Comparison of ENCODE assay signal across 12 mouse cellular contexts in the genomic region with DNA sequence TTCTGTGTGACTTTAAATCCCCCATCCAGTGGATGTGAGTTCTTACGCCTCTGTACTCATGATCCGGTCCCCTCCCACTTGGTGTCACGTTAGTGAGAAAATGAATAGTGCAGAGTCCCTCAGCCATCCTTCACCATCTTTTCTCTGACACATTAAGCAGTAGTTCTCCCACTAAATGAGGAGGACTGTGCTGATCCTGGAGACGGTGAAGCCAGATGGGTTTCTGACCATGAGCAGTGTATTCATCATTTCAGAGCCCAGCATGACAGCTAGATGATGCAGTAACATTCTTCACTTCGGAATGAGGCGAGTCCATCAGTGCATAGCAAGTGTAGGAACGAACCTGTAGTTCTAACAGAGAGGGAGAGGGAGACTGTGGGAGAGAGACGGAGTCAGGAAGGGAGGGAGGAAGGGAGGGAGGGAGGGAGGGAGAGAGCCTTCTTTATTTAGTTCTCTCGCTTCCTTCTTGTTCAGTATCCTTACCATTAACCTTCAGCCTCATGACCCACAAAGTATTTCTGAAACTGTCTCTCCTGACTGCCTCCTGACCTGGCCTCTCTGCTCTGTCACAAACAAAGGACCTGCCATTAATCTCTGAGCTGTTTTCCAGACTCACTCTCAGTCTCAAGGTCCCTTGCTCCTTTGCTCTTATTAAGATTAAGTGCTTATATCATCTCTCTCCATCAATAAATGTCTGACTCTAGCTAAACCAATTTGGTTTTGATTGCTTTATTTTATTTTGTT. TPM values are rescaled to one million over a fixed set of nuclear protein-coding genes. Genes with fewer than 3 reads are reported as not detected.
DNase-seq lines count a peak whose midpoint lies in the region; ATAC-seq and TF ChIP-seq lines count a peak whose summit lies in the region.
"Had no signal": no experiment of that assay in that cellular context is flagged by ENCODE, and none has a peak within 500 bp of the region (broad histone marks: within the 10 kb centered on the region; RNA-seq: fewer than 3 reads in every experiment).

No protein-coding gene starts in this region.

- H3K9ac ChIP-seq in hindbrain, embryonic 16.5 days (ENCODE audit: low read depth, low read length): no peak overlapping the region
- no peak overlapping the region for H3K9ac ChIP-seq in midbrain, postnatal 0 days (replicated peaks; ENCODE audit: low read length, poor library complexity, severe bottlenecking)

- no peak overlapping the region for H3K4me2 ChIP-seq in hindbrain, embryonic 16.5 days (ENCODE audit: low read length)
- H3K4me2 ChIP-seq in midbrain, postnatal 0 days (ENCODE audit: low read depth, low read length, poor library complexity, severe bottlenecking): peak overlapping the region; percentile 6; the same call in 1 of the 2 replicates

- WGBS in kidney, adult 2 months: 20% methylated on average over 9 of the region's 9 CpGs
- 34% methylated on average over 9 of the region's 9 CpGs for WGBS in hindbrain, embryonic 16.5 days
- WGBS in midbrain, postnatal 0 days: 19% methylated on average over 9 of the region's 9 CpGs

- ATAC-seq in hindbrain, embryonic 16.5 days: peak; percentile 69
- peak; percentile 59; the same call in 1 of the 2 replicates for ATAC-seq in midbrain, postnatal 0 days (ENCODE audit: low FRiP score)

- no peaks in the 10 kb centered on the region for H3K4me1 ChIP-seq in kidney, adult 2 months (ENCODE audit: control insufficient read depth, insufficient read depth, low read length)
- peaks cover 5% of the 10 kb centered on the region for H3K4me1 ChIP-seq in hindbrain, embryonic 16.5 days (ENCODE audit: control insufficient read depth, insufficient read depth, low read depth, low read length)
- H3K4me1 ChIP-seq in midbrain, postnatal 0 days (ENCODE audit: insufficient read depth, low read length): peaks cover 5% of the 10 kb centered on the region; the same call in 1 of the 2 replicates

- H3K9me3 ChIP-seq in hindbrain, embryonic 16.5 days (ENCODE audit: control insufficient read depth, low read length): no peaks in the 10 kb centered on the region
- H3K9me3 ChIP-seq in midbrain, postnatal 0 days (ENCODE audit: low read length): no peaks in the 10 kb centered on the region

- no peak for TF ChIP-seq CTCF in kidney, adult 2 months (conservative IDR thresholded peaks at IDR 0.05; ENCODE audit: insufficient read depth, insufficient read length, low read depth, low read length)
- TF ChIP-seq CTCF in midbrain, postnatal 0 days (IDR thresholded peaks at IDR 0.05): no peak

- peak; percentile 22 for DNase-seq in embryo, embryonic 10.5 days (ENCODE audit: low spot score)
- DNase-seq in embryo, embryonic 10 days (ENCODE audit: low spot score): no peak
- peak; percentile 29 for DNase-seq in kidney, adult 2 months
- DNase-seq in kidney, adult 18-20 months: no peak
- DNase-seq in midbrain, postnatal 0 days (ENCODE audit: low spot score): peak; percentile 23
- no peak for DNase-seq in layer of hippocampus, adult 9-10 months (ENCODE audit: low spot score)
- DNase-seq in testis, postnatal 10 days (ENCODE audit: low spot score): no peak
- DNase-seq: B cell, adult 2 months; right cerebral cortex, adult 18-20 months had no signal

- no peaks in the 10 kb centered on the region for H3K27me3 ChIP-seq in kidney, adult 2 months (replicated peaks; ENCODE audit: control insufficient read depth, insufficient read depth, low read length)
- H3K27me3 ChIP-seq in hindbrain, embryonic 16.5 days (replicated peaks; ENCODE audit: control insufficient read depth, insufficient read depth, low read length): no peaks in the 10 kb centered on the region
- H3K27me3 ChIP-seq in midbrain, postnatal 0 days (ENCODE audit: insufficient read depth, low read length): no peaks in the 10 kb centered on the region

- no peak overlapping the region for H3K4me3 ChIP-seq in kidney, adult 2 months (ENCODE audit: insufficient read depth, low read depth, low read length)
- H3K4me3 ChIP-seq in hindbrain, embryonic 16.5 days (ENCODE audit: low read length): no peak overlapping the region
- H3K4me3 ChIP-seq in midbrain, postnatal 0 days (ENCODE audit: low read depth, low read length): no peak overlapping the region

- no peak for TF ChIP-seq POLR2A in kidney, adult 2 months (IDR thresholded peaks at IDR 0.05; ENCODE audit: low read depth, low read length)

- no peaks in the 10 kb centered on the region for H3K36me3 ChIP-seq in kidney, adult 2 months (ENCODE audit: control insufficient read depth, insufficient read depth, low read length)
- no peaks in the 10 kb centered on the region for H3K36me3 ChIP-seq in hindbrain, embryonic 16.5 days (ENCODE audit: control insufficient read depth, insufficient read depth, low read length)
- no peaks in the 10 kb centered on the region for H3K36me3 ChIP-seq in midbrain, postnatal 0 days (ENCODE audit: insufficient read depth, low read length)

- H3K27ac ChIP-seq in kidney, adult 2 months (ENCODE audit: insufficient read depth, low read depth, low read length): no peak overlapping the region
- H3K27ac ChIP-seq in hindbrain, embryonic 16.5 days (ENCODE audit: low read depth, low read length): peak overlapping the region; percentile 41; the same call in 1 of the 2 replicates
- H3K27ac ChIP-seq in midbrain, postnatal 0 days (ENCODE audit: low read depth, low read length): peak overlapping the region; percentile 63

RNA-seq across cellular contexts. Expression of gene Npl, which starts 49.6 kb away (rescaled TPM):
- polyA plus RNA-seq in kidney, adult 2 months (2012; rRNA removed): 33.7 and 41.2 TPM in 2 replicates
- polyA plus RNA-seq in hindbrain, embryonic 16.5 days (2015; fragmentation: Nextera tagmentation; extraction: Ambion mirVana): 15.4 and 17.4 TPM in 2 replicates
- 8.1 and 11.6 TPM in 2 replicates for total RNA-seq in midbrain, postnatal 0 days (2014; rRNA removed)
- 12.0 and 12.3 TPM in 2 replicates for polyA plus RNA-seq in midbrain, postnatal 0 days (2015; fragmentation: Nextera tagmentation; extraction: Ambion mirVana)

RNA-seq across cellular contexts. Expression of gene Rgs8, which starts 53.4 kb away (rescaled TPM):
- 0.02 and 0.03 TPM in 2 replicates for polyA plus RNA-seq in kidney, adult 2 months (2012; rRNA removed)
- 18.8 and 22.9 TPM in 2 replicates for polyA plus RNA-seq in hindbrain, embryonic 16.5 days (2015; fragmentation: Nextera tagmentation; extraction: Ambion mirVana)
- 40.7 and 68.0 TPM in 2 replicates for total RNA-seq in midbrain, postnatal 0 days (2014; rRNA removed)
- polyA plus RNA-seq in midbrain, postnatal 0 days (2015; fragmentation: Nextera tagmentation; extraction: Ambion mirVana): 31.1 and 32.1 TPM in 2 replicates
- total RNA-seq: gastrocnemius, adult 18-20 months had no signal
- polyA plus RNA-seq: liver, adult 2 months had no signal

Comparison
In these comparisons a context has a peak if more than half of its experiments do, and no peak if none do; other contexts are left out.
1. DNase-seq: peak in embryo, embryonic 10.5 days (single experiment), kidney, adult 2 months (single experiment) and midbrain, postnatal 0 days (single experiment); none in embryo, embryonic 10 days (single experiment), kidney, adult 18-20 months (single experiment), layer of hippocampus, adult 9-10 months (single experiment) and testis, postnatal 10 days (single experiment).
2. RNA of gene Rgs8, which starts 53.4 kb away (polyA plus RNA-seq): 31.1 to 32.1 TPM in midbrain, postnatal 0 days and 18.8 to 22.9 TPM in hindbrain, embryonic 16.5 days; 0.02 to 0.03 TPM in kidney, adult 2 months; every median in the first group is over 10 times any median in the second.